Mouse (Mus musculus) spleen, adult 2 months (tissue): Measurements from ENCODE around the gene Scp2.

ENCODE experiments used
- CTCF ChIP-seq: fragments of 200-500 bp; IDR thresholded peaks from 2 replicates; pipeline ENCODE4 v1.5.1; 2011; ENCODE audit warnings: mild to moderate bottlenecking, inconsistent platforms; ENCODE audit not compliant: insufficient read depth, insufficient read length, insufficient replicate concordance; ENCODE audit errors: extremely low read depth
- POLR2A ChIP-seq: fragments of 200-500 bp; IDR thresholded peaks from 2 replicates; pipeline ENCODE4 v1.6.1; 2011; ENCODE audit warnings: low read depth, low read length, inconsistent platforms

DNA sequence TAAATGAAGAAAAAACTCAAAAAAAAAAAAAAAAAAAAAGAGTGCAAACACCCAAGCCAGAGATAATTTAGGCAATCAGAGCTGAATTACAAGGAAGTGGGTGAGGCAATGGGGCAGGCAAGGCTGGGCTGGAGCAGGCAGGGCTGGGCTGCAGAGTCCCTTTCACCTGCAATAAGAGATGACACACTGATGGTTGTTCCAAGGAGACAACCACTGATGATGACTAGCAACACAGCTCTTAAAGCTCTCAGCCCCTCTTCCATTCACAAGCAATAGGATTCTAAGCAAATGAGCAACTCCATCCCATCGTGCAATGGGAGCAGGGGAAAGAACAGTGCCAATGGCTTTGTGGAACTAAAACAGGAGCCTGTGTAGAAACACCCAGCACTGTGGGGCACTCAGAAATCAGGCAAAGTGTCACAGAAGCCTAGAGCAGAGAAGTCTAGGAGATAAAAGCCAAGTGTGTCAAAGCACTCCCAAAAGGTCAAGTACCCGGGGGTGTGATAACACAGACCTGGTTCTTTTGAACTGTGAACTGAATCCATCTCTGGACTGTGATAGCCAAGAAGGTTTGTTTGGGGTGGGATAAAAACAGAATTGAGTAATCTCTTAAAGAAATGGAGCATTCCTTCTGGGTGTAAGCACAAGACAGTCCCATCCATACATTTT lies 79.5 kb downstream of the Scp2 start:
- TF ChIP-seq CTCF (no peak), POLR2A (no peak)
